ENCODE assay signal across 8 mouse cellular contexts in genomic region chr1:57205198-57205987, GRCm38 (mm10).
DNase-seq lines count a peak whose midpoint lies in the region; ATAC-seq and TF ChIP-seq lines count a peak whose summit lies in the region.

No protein-coding gene starts in this region.

- H3K27me3 ChIP-seq in embryonic facial prominence, embryonic 10.5 days (replicated peaks; ENCODE audit: low read depth, poor library complexity, severe bottlenecking), result peaks cover 25% of the 10 kb centered on the region; the same call in 1 of the 2 replicates
- H3K27me3 ChIP-seq in limb, embryonic 12.5 days, result peaks cover 39% of the 10 kb centered on the region
- no peaks in the 10 kb centered on the region for H3K27me3 ChIP-seq in neural tube, embryonic 11.5 days (ENCODE audit: control insufficient read depth, insufficient read depth, low read length)
- H3K27me3 ChIP-seq in testis, adult 2 months (ENCODE audit: control insufficient read depth, insufficient read depth, low read length), result no peaks in the 10 kb centered on the region

- TF ChIP-seq POLR2A in testis, adult 2 months (IDR thresholded peaks at IDR 0.05; ENCODE audit: control insufficient read depth, low read depth, low read length), result no peak

- no peak overlapping the region for H3K27ac ChIP-seq in embryonic facial prominence, embryonic 10.5 days (replicated peaks)
- no peak overlapping the region for H3K27ac ChIP-seq in limb, embryonic 12.5 days
- H3K27ac ChIP-seq in neural tube, embryonic 11.5 days (ENCODE audit: low read depth, low read length), result no peak overlapping the region
- H3K27ac ChIP-seq in testis, adult 2 months (ENCODE audit: control insufficient read depth, insufficient read depth, low read depth, low read length), result no peak overlapping the region

- no peaks in the 10 kb centered on the region for H3K9me3 ChIP-seq in embryonic facial prominence, embryonic 10.5 days
- no peaks in the 10 kb centered on the region for H3K9me3 ChIP-seq in limb, embryonic 12.5 days
- H3K9me3 ChIP-seq in neural tube, embryonic 11.5 days (ENCODE audit: control insufficient read depth, low read length), result no peaks in the 10 kb centered on the region

- no peaks in the 10 kb centered on the region for H3K36me3 ChIP-seq in embryonic facial prominence, embryonic 10.5 days (replicated peaks)
- no peaks in the 10 kb centered on the region for H3K36me3 ChIP-seq in limb, embryonic 12.5 days
- H3K36me3 ChIP-seq in neural tube, embryonic 11.5 days (ENCODE audit: control insufficient read depth, insufficient read depth, low read length), result no peaks in the 10 kb centered on the region
- H3K36me3 ChIP-seq in testis, adult 2 months (ENCODE audit: control insufficient read depth, insufficient read depth, low read length), result no peaks in the 10 kb centered on the region

- DNase-seq in urinary bladder, adult 18-20 months (ENCODE audit: low spot score in 2 of 2), result peak; percentile 13 to 47
- no peak for DNase-seq in urinary bladder, postnatal 10 days (ENCODE audit: low spot score)
- peak; percentile 75 for DNase-seq in embryonic facial prominence, embryonic 10.5 days (ENCODE audit: low spot score)
- peak; percentile 7 to 31 for DNase-seq in heart, adult 9 months (ENCODE audit: low spot score in 2 of 2)
- peak; percentile 62 for DNase-seq in kidney, adult 9 months
- DNase-seq in neural tube, embryonic 11.5 days (ENCODE audit: low spot score), result peak; percentile 80

- no peak for ATAC-seq in limb, embryonic 12.5 days (ENCODE audit: insufficient number of reproducible peaks, insufficient read depth, low FRiP score, low TSS enrichment, low read depth)
- peak; percentile 67; the same call in 1 of the 2 replicates for ATAC-seq in neural tube, embryonic 11.5 days (ENCODE audit: insufficient read depth, low FRiP score, low TSS enrichment)

- no peak overlapping the region for H3K4me3 ChIP-seq in embryonic facial prominence, embryonic 10.5 days
- no peak overlapping the region for H3K4me3 ChIP-seq in limb, embryonic 12.5 days (replicated peaks)
- H3K4me3 ChIP-seq in neural tube, embryonic 11.5 days (ENCODE audit: low read depth, low read length), result no peak overlapping the region
- H3K4me3 ChIP-seq in testis, adult 2 months (ENCODE audit: control insufficient read depth, low read depth, low read length), result no peak overlapping the region

- H3K4me2 ChIP-seq in limb, embryonic 12.5 days, result peak overlapping the region; percentile 39
- no peak overlapping the region for H3K4me2 ChIP-seq in neural tube, embryonic 11.5 days (ENCODE audit: low read depth)

- no peak overlapping the region for H3K9ac ChIP-seq in limb, embryonic 12.5 days (replicated peaks)
- H3K9ac ChIP-seq in neural tube, embryonic 11.5 days (ENCODE audit: low read length), result no peak overlapping the region

- H3K4me1 ChIP-seq in embryonic facial prominence, embryonic 10.5 days, result peaks cover 13% of the 10 kb centered on the region
- peaks cover 13% of the 10 kb centered on the region for H3K4me1 ChIP-seq in limb, embryonic 12.5 days (replicated peaks)
- H3K4me1 ChIP-seq in neural tube, embryonic 11.5 days (ENCODE audit: control insufficient read depth, insufficient read depth, low read length), result 0 out of 2 replicates have a peak, but pooled peaks cover 3% of the 10 kb centered on the region
- H3K4me1 ChIP-seq in testis, adult 2 months (ENCODE audit: control insufficient read depth, insufficient read depth, low read length), result no peaks in the 10 kb centered on the region

- TF ChIP-seq CTCF in testis, adult 2 months (IDR thresholded peaks at IDR 0.05; ENCODE audit: control insufficient read depth, insufficient read depth, insufficient replicate concordance, low read depth, low read length), result peak; percentile 68; the same call in 1 of the 2 replicates

- WGBS in embryonic facial prominence, embryonic 10.5 days, result 12% methylated on average over 9 of the region's 9 CpGs
- 5% methylated on average over 9 of the region's 9 CpGs for WGBS in limb, embryonic 12.5 days
- 11% methylated on average over 9 of the region's 9 CpGs for WGBS in neural tube, embryonic 11.5 days
